Mouse (Mus musculus): Measurements from ENCODE around the gene Tlr8. TPM values are rescaled to one million over a fixed set of nuclear protein-coding genes. Genes with fewer than 3 reads are reported as not detected.

Gene Tlr8
- polyA plus RNA-seq, 1 experiment from 2014 or later, result 0.35 TPM

DNA sequence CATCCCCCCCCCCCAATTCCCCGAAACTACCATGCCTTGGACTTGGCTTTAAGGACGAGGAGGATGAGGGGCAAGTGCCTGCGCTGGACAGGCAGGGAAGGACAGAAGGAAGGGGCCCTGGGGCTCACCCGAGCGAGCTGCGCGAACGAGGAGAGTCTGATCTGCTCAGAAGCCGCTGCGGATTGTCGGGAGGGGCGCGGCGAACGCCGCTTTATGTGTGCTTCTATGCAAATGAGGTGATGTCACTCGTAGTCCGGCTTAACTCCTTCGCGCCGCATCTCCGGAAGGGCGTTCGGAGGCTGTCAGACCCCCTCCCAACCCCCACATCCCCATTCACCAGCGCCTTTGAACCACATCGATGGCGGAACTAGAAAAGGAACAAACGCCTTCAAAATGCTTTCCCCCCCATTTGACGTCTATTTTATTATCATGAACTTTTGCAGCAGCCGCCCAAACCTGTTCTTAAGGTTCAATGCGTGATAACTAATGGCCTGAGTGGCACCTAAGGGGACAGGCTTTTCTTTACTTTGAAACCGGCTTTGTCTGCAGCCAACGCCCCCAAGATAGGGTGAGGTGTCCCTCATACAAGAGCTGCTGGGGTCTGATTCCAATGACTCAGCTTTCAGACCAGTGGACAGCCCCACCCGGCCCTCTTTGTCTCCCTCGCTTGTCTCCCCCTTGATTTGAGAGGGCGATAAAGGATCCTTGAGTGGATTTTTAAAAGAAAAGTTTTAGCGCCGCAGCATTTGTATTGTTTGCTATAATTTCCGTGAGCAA, 55.0 kb downstream of the Tlr8 start, which contains the start of gene Tmsb4x:
TSS of gene Tmsb4x (minus strand) at position 338 of the 777 bp plus-strand sequence.
- H3K27me3 ChIP-seq (replicated peaks; ENCODE audit: control insufficient read depth, insufficient read depth, low read length), result 0 out of 2 replicates have a peak, but pooled peaks cover 2% of the 10 kb centered on the region
- ATAC-seq, result peak; percentile 89
- H3K27ac ChIP-seq (ENCODE audit: low read length), result peak within 1 kb of the TSS; percentile 91
- peaks cover 2% of the 10 kb centered on the region; the same call in 1 of the 2 replicates for H3K4me1 ChIP-seq (ENCODE audit: control insufficient read depth, insufficient read depth, low read length)
- H3K4me2 ChIP-seq (ENCODE audit: low read depth, low read length), result peak within 1 kb of the TSS; percentile 53
- peak within 1 kb of the TSS; percentile 64 for H3K4me3 ChIP-seq (ENCODE audit: low read length)
- no peaks in the 10 kb centered on the region for H3K9me3 ChIP-seq (ENCODE audit: control insufficient read depth, low read length)
- H3K9ac ChIP-seq (ENCODE audit: low read depth, low read length), result peak within 1 kb of the TSS; percentile 68
- 19% methylated on average over 39 of the region's 39 CpGs for WGBS
- H3K36me3 ChIP-seq (ENCODE audit: control insufficient read depth, insufficient read depth, low read length), result no peaks in the 10 kb centered on the region

DNA sequence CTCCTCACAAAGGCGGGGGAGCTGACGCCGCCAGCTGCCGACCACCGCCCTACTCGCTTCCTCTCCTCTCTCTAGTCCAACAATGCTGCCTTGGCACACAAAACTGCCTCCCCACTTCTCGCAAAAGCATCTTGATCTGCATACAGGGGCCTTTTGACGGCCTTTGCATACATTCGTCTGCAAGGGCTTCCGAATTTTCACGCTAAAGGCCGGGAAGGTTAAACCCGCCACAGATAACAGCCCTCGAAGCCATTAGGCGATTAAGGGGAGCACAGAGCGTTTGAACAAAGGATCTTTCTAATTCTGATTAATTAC, 55.7 kb downstream of the Tlr8 start:
- Histone ChIP-seq H3K27ac (ENCODE audit: low read length) (peak overlapping the region; percentile 91), H3K4me3 (ENCODE audit: low read length) (peak overlapping the region; percentile 64), H3K4me2 (ENCODE audit: low read depth, low read length) (no peak overlapping the region), H3K9me3 (ENCODE audit: control insufficient read depth, low read length) (no peaks in the 10 kb centered on the region), H3K4me1 (ENCODE audit: control insufficient read depth, insufficient read depth, low read length) (peaks cover 2% of the 10 kb centered on the region; the same call in 1 of the 2 replicates), H3K9ac (ENCODE audit: low read depth, low read length) (peak overlapping the region; percentile 68), H3K36me3 (ENCODE audit: control insufficient read depth, insufficient read depth, low read length) (no peaks in the 10 kb centered on the region), H3K27me3 (replicated peaks; ENCODE audit: control insufficient read depth, insufficient read depth, low read length) (0 out of 2 replicates have a peak, but pooled peaks cover 2% of the 10 kb centered on the region)
- ATAC-seq, result no peak
- 16% methylated on average over 16 of the region's 16 CpGs for WGBS

DNA sequence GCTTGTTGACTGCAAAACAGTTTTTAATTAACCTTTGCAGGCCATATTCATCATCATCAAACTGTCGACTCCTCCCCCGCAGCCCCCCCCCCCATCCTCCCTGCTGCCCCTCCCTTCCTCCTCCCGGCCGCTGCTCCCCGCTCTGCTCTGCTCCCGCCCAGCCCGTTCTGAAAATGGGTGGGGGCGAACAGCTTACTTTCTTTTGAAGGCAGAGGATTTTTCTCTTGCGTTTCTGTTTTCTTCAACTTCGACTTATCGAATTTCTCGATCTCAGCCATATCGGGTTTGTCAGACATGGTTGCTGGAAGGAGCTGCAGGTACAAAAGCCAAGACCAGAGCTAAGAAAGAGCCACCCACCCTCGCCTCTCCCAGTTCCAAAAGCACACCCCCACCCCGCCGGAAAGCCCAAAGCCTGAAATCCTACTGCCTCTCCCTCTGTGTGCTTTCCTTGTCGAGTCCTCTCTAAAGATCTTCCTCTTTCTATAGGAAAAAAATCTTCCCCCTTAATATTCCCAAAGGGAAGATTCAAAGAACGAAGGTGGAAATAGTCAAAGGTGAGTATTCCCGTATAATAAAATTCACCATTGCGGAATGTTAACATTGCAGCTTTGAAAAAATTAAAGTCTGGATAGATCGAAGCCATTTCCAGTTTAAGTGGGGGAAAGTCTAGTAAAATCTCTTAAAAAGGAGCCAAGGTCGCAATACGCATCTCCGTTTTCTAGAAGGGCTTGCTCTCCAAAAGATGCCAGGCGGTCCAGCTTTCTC, 56.2 kb downstream of the Tlr8 start:
- H3K36me3 ChIP-seq (ENCODE audit: control insufficient read depth, insufficient read depth, low read length), result no peaks in the 10 kb centered on the region
- H3K27ac ChIP-seq (ENCODE audit: low read length), result peak overlapping the region; percentile 91
- H3K4me3 ChIP-seq (ENCODE audit: low read length), result peak overlapping the region; percentile 64
- peak overlapping the region; percentile 68 for H3K9ac ChIP-seq (ENCODE audit: low read depth, low read length)
- H3K4me1 ChIP-seq (ENCODE audit: control insufficient read depth, insufficient read depth, low read length), result peaks cover 2% of the 10 kb centered on the region; the same call in 1 of the 2 replicates
- no peaks in the 10 kb centered on the region for H3K9me3 ChIP-seq (ENCODE audit: control insufficient read depth, low read length)
- H3K27me3 ChIP-seq (replicated peaks; ENCODE audit: control insufficient read depth, insufficient read depth, low read length), result 0 out of 2 replicates have a peak, but pooled peaks cover 2% of the 10 kb centered on the region
- WGBS, result 20% methylated on average over 25 of the region's 25 CpGs
- ATAC-seq, result no peak
- peak overlapping the region; percentile 37 for H3K4me2 ChIP-seq (ENCODE audit: low read depth, low read length)

DNA sequence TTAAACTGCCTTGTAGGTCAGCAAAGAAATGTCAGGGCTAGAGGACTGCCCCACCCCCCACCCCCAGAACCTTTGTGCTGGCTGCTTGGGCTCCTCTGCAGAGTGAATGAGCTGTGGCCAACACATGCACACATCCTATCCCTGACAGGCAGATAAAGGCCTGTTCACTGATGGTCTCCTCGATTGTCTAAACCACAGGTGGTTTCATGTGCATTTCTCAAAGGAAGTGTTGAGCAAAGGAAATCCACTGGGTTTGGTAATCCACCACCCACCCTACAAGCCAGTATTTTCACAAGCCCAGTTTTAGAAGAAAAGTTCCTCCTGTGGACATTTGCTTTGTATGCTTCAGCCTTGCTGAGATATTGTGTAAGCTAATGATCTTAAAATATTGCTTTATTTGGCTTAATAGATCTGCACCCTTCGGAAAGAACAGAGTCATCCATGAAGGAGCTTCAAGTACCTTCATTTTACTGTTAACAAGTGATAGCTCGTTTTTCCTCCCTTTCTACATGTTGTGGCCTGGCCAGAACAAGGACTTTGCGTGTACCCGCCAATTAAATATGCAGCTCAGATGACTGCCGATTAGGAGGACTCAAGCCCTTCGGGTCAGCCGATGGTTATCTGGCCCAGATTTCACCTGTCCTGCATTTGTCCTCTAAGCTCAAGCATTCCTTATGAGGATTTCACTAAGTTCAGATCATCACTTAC, 58.2 kb downstream of the Tlr8 start:
- Histone ChIP-seq H3K27me3 (replicated peaks; ENCODE audit: control insufficient read depth, insufficient read depth, low read length) (peaks cover 2% of the 10 kb centered on the region; the same call in 1 of the 2 replicates), H3K9me3 (ENCODE audit: control insufficient read depth, low read length) (no peaks in the 10 kb centered on the region), H3K27ac (ENCODE audit: low read length) (no peak overlapping the region), H3K4me3 (ENCODE audit: low read length) (no peak overlapping the region), H3K9ac (ENCODE audit: low read depth, low read length) (no peak overlapping the region), H3K36me3 (ENCODE audit: control insufficient read depth, insufficient read depth, low read length) (no peaks in the 10 kb centered on the region), H3K4me2 (ENCODE audit: low read depth, low read length) (no peak overlapping the region), H3K4me1 (ENCODE audit: control insufficient read depth, insufficient read depth, low read length) (no peaks in the 10 kb centered on the region)
- no peak for ATAC-seq
- 53% methylated on average over 8 of the region's 8 CpGs for WGBS

DNA sequence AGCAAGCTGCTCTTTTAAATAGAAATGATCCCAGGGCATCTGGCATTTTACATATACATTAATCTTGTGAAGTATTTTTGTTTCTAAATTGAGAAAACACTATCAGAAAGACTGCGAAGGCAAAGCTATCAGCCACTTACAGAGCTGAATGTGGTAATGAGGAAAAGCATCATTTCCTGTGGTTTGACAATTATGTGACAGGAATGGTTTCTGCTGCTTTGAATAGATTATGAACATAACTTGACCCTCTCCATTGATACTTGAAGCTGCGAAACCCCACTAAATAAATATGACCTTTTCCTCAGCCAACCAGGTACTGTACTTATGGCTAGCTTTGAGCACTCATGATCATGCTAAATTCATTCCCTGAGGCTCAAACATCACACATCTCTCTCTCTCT, 62.8 kb downstream of the Tlr8 start:
- Histone ChIP-seq H3K4me1 (ENCODE audit: control insufficient read depth, insufficient read depth, low read length) (no peaks in the 10 kb centered on the region), H3K27me3 (replicated peaks; ENCODE audit: control insufficient read depth, insufficient read depth, low read length) (no peaks in the 10 kb centered on the region; the same call in 1 of the 2 replicates), H3K9me3 (ENCODE audit: control insufficient read depth, low read length) (no peaks in the 10 kb centered on the region), H3K9ac (ENCODE audit: low read depth, low read length) (no peak overlapping the region), H3K4me3 (ENCODE audit: low read length) (no peak overlapping the region), H3K27ac (ENCODE audit: low read length) (no peak overlapping the region), H3K36me3 (ENCODE audit: control insufficient read depth, insufficient read depth, low read length) (no peaks in the 10 kb centered on the region), H3K4me2 (ENCODE audit: low read depth, low read length) (no peak overlapping the region)
- 67% methylated on average over 2 of the region's 2 CpGs for WGBS
- ATAC-seq, result no peak

DNA sequence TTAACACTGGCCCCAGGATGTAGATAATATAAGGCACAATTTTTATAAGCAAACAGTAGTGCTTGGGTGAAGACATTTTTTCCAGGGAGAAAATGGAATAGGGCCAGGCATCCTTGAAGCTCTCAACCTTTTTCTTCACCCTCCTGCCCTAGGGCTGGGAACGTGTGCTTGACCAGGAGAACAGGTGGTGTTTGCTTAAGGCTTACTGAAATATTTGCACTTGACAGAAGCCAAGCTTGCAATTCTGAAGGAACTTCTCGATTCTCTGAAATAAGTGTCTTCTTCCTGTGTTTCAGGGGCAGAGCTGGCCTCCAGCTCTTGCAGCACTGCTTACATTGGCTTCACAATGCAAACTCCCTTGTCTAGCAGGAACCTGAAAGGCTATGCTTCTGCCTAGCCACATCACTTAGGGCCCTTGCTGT, 68.9 kb downstream of the Tlr8 start:
- peak; percentile 31; the same call in 1 of the 2 replicates for ATAC-seq

More for the DNA sequence above, 68.9 kb downstream of the Tlr8 start:
- Histone ChIP-seq H3K36me3 (ENCODE audit: control insufficient read depth, insufficient read depth, low read length) (no peaks in the 10 kb centered on the region), H3K4me3 (ENCODE audit: low read length) (no peak overlapping the region), H3K27me3 (replicated peaks; ENCODE audit: control insufficient read depth, insufficient read depth, low read length) (no peaks in the 10 kb centered on the region), H3K27ac (ENCODE audit: low read length) (no peak overlapping the region), H3K9me3 (ENCODE audit: control insufficient read depth, low read length) (no peaks in the 10 kb centered on the region), H3K4me1 (ENCODE audit: control insufficient read depth, insufficient read depth, low read length) (no peaks in the 10 kb centered on the region), H3K9ac (ENCODE audit: low read depth, low read length) (no peak overlapping the region), H3K4me2 (ENCODE audit: low read depth, low read length) (no peak overlapping the region)
- 25% methylated on average over 2 of the region's 2 CpGs for WGBS

Other genes starting within 250 kb of the Tlr8 start
- 2,883 and 3,085 TPM in 2 replicates for gene Tmsb4x, start 55.0 kb downstream of the Tlr8 start, polyA plus RNA-seq (2015; fragmentation: Nextera tagmentation; extraction: Ambion mirVana)
- gene Tlr7, start 66.2 kb upstream of the Tlr8 start, polyA plus RNA-seq (2015; fragmentation: Nextera tagmentation; extraction: Ambion mirVana), result 0.54 and 0.57 TPM in 2 replicates
- gene Prps2, start 118.4 kb upstream of the Tlr8 start, polyA plus RNA-seq (2015; fragmentation: Nextera tagmentation; extraction: Ambion mirVana), result 28.0 and 32.0 TPM in 2 replicates

All from intestine, embryonic 16.5 days (tissue).